26 mouse cellular contexts compared by ENCODE assay signal in genomic region chr14:99391700-99392099, GRCm38 (mm10).
DNase-seq lines count a peak whose midpoint lies in the region; ATAC-seq and TF ChIP-seq lines count a peak whose summit lies in the region.
"Had no signal": no experiment of that assay in that cellular context is flagged by ENCODE, and none has a peak within 500 bp of the region (broad histone marks: within the 10 kb centered on the region; RNA-seq: fewer than 3 reads in every experiment).

No protein-coding gene starts in this region.

- DNase-seq in heart, adult 11 months, result peak; percentile 70
- DNase-seq in heart, adult 18-20 months, result no peak
- DNase-seq in fat pad, adult 2 months (ENCODE audit: extremely low read depth, low read depth, low spot score), result peak; percentile 50
- DNase-seq in stomach, postnatal 0 days (ENCODE audit: low spot score), result no peak
- DNase-seq in right cerebral cortex, postnatal 25 days, result no peak
- no peak for DNase-seq in frontal cortex, postnatal 36 days (ENCODE audit: low spot score in 2 of 2)
- DNase-seq: adrenal gland, adult 8-10 months; adrenal gland, postnatal 25 days; cerebellum, adult 11-12 months; cerebellum, adult 8-10 months; cerebellum, postnatal 25 days; gastrocnemius, postnatal 25 days; heart, postnatal 14 days; heart, postnatal 4 days; kidney, adult 18-20 months had no signal

- H3K9me3 ChIP-seq in stomach, embryonic 14.5 days (ENCODE audit: control insufficient read depth, low read depth, low read length), result no peaks in the 10 kb centered on the region
- no peaks in the 10 kb centered on the region for H3K9me3 ChIP-seq in stomach, postnatal 0 days (ENCODE audit: control insufficient read depth, low read length)
- H3K9me3 ChIP-seq in neural tube, embryonic 15.5 days (replicated peaks), result no peaks in the 10 kb centered on the region
- H3K9me3 ChIP-seq: embryonic facial prominence, embryonic 13.5 days; forebrain, embryonic 12.5 days; forebrain, embryonic 15.5 days; heart, embryonic 13.5 days had no signal

- H3K9ac ChIP-seq in stomach, embryonic 14.5 days (replicated peaks; ENCODE audit: low read depth, low read length), result no peak overlapping the region
- H3K9ac ChIP-seq in stomach, postnatal 0 days (ENCODE audit: low read length), result no peak overlapping the region
- H3K9ac ChIP-seq in neural tube, embryonic 15.5 days (replicated peaks), result no peak overlapping the region
- H3K9ac ChIP-seq: embryonic facial prominence, embryonic 13.5 days; forebrain, embryonic 12.5 days; forebrain, embryonic 15.5 days; heart, embryonic 13.5 days; hindbrain, embryonic 14.5 days had no signal

- H3K4me1 ChIP-seq in stomach, embryonic 14.5 days (ENCODE audit: control insufficient read depth, insufficient read depth, low read length), result no peaks in the 10 kb centered on the region
- H3K4me1 ChIP-seq in stomach, postnatal 0 days (replicated peaks; ENCODE audit: control insufficient read depth, insufficient read depth), result no peaks in the 10 kb centered on the region
- no peaks in the 10 kb centered on the region for H3K4me1 ChIP-seq in neural tube, embryonic 15.5 days
- H3K4me1 ChIP-seq: forebrain, embryonic 12.5 days; forebrain, embryonic 15.5 days; heart, embryonic 13.5 days had no signal

- TF ChIP-seq EP300 in stomach, postnatal 0 days (optimal IDR thresholded peaks at IDR 0.05), result peak; percentile 58

- no peak for TF ChIP-seq CTCF in stomach, postnatal 0 days (IDR thresholded peaks at IDR 0.05; ENCODE audit: low read depth)

- H3K27me3 ChIP-seq in stomach, embryonic 14.5 days (ENCODE audit: control insufficient read depth, insufficient read depth, low read length), result no peaks in the 10 kb centered on the region
- H3K27me3 ChIP-seq in stomach, postnatal 0 days (ENCODE audit: control insufficient read depth, insufficient read depth, low read length), result no peaks in the 10 kb centered on the region
- no peaks in the 10 kb centered on the region for H3K27me3 ChIP-seq in neural tube, embryonic 15.5 days (replicated peaks)
- H3K27me3 ChIP-seq: embryonic facial prominence, embryonic 13.5 days; forebrain, embryonic 12.5 days; forebrain, embryonic 15.5 days; heart, embryonic 13.5 days had no signal

- no peak overlapping the region for H3K4me3 ChIP-seq in stomach, embryonic 14.5 days (ENCODE audit: low read depth, low read length)
- no peak overlapping the region for H3K4me3 ChIP-seq in stomach, postnatal 0 days (ENCODE audit: low read depth, low read length)
- no peak overlapping the region for H3K4me3 ChIP-seq in neural tube, embryonic 15.5 days (replicated peaks)
- H3K4me3 ChIP-seq: embryonic facial prominence, embryonic 13.5 days; forebrain, embryonic 12.5 days; forebrain, embryonic 15.5 days; heart, embryonic 13.5 days had no signal

- 0 out of 2 replicates have a peak, but pooled peaks have one; percentile 39 for ATAC-seq in stomach, embryonic 14.5 days (ENCODE audit: insufficient number of reproducible peaks, insufficient read depth, low FRiP score, low read depth)
- peak; percentile 53 for ATAC-seq in stomach, postnatal 0 days (ENCODE audit: low FRiP score, low TSS enrichment)
- ATAC-seq in neural tube, embryonic 15.5 days (ENCODE audit: low FRiP score), result no peak
- ATAC-seq: activated CD4-positive, CD25-positive, alpha-beta regulatory T cell, adult 4 months; CD4-positive, CD25-positive, alpha-beta regulatory T cell, adult 4 months; forebrain, embryonic 15.5 days; hindbrain, postnatal 0 days; inflammation-experienced regulatory T-cells, adult 6 months had no signal

- WGBS in stomach, embryonic 14.5 days, result 86% methylated on average over 7 of the region's 7 CpGs
- 63% methylated on average over 7 of the region's 7 CpGs for WGBS in stomach, postnatal 0 days
- 77% methylated on average over 7 of the region's 7 CpGs for WGBS in neural tube, embryonic 15.5 days

- H3K36me3 ChIP-seq in stomach, embryonic 14.5 days (ENCODE audit: control insufficient read depth, insufficient read depth, low read length), result no peaks in the 10 kb centered on the region
- no peaks in the 10 kb centered on the region for H3K36me3 ChIP-seq in stomach, postnatal 0 days (ENCODE audit: control insufficient read depth, insufficient read depth, low read length)
- H3K36me3 ChIP-seq in neural tube, embryonic 15.5 days, result no peaks in the 10 kb centered on the region
- H3K36me3 ChIP-seq: embryonic facial prominence, embryonic 13.5 days; forebrain, embryonic 12.5 days; forebrain, embryonic 15.5 days; heart, embryonic 13.5 days had no signal

- H3K4me2 ChIP-seq in stomach, embryonic 14.5 days (replicated peaks; ENCODE audit: low read depth, low read length), result no peak overlapping the region
- no peak overlapping the region for H3K4me2 ChIP-seq in stomach, postnatal 0 days (replicated peaks; ENCODE audit: low read depth)
- H3K4me2 ChIP-seq in neural tube, embryonic 15.5 days, result no peak overlapping the region
- H3K4me2 ChIP-seq: embryonic facial prominence, embryonic 13.5 days; forebrain, embryonic 12.5 days; forebrain, embryonic 15.5 days; heart, embryonic 13.5 days; hindbrain, embryonic 14.5 days had no signal

- H3K27ac ChIP-seq in stomach, embryonic 14.5 days (ENCODE audit: low read length), result no peak overlapping the region
- peak overlapping the region; percentile 53; the same call in 1 of the 2 replicates for H3K27ac ChIP-seq in stomach, postnatal 0 days (replicated peaks)
- no peak overlapping the region for H3K27ac ChIP-seq in neural tube, embryonic 15.5 days (replicated peaks)
- H3K27ac ChIP-seq: embryonic facial prominence, embryonic 13.5 days; forebrain, embryonic 12.5 days; forebrain, embryonic 15.5 days; heart, embryonic 13.5 days; hindbrain, embryonic 14.5 days; hindbrain, postnatal 0 days had no signal

Comparison
In these comparisons a context has a peak if more than half of its experiments do, and no peak if none do; other contexts are left out.
1. DNase-seq: peak in heart, adult 11 months (single experiment) and fat pad, adult 2 months (single experiment); none in heart, adult 18-20 months (0 of 2), stomach, postnatal 0 days (single experiment), right cerebral cortex, postnatal 25 days (single experiment) and frontal cortex, postnatal 36 days (0 of 2).